Mouse (Mus musculus) kidney, adult 8-10 months (tissue): ENCODE results near the gene Wipi1.

Experiments used
- DNase-seq, 2 experiments: peaks; one replicate each; pipeline ENCODE4 v3.0.0; 2022

Wipi1 gene

DNA sequence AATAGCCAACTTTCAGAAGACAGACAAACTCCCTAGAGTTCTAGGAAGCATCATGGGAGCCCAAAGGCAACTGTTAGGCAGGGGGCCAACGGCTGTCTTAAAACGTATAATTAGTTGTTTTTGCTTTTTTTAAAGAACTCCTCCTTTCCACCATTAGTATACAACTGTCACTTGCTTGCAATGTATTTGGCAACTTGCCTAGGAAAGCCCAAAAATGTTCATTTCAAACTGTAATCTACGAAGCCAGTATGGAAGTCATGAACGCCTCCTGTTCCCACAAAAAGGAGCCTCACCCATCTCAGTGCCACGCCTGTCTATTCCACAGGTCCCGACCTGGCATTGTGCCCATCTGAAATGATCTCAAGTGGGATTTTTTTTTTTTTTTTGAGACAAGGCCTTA is 35.9 kb downstream of the Wipi1 start:
- no peak for DNase-seq

GRCm38 (mm10) chr11:109574604-109575003 is 37.2 kb downstream of the Wipi1 start:
- no peak for DNase-seq

GRCm38 (mm10) chr11:109572051-109572450 is 39.7 kb downstream of the Wipi1 start:
- DNase-seq = no peak

DNA sequence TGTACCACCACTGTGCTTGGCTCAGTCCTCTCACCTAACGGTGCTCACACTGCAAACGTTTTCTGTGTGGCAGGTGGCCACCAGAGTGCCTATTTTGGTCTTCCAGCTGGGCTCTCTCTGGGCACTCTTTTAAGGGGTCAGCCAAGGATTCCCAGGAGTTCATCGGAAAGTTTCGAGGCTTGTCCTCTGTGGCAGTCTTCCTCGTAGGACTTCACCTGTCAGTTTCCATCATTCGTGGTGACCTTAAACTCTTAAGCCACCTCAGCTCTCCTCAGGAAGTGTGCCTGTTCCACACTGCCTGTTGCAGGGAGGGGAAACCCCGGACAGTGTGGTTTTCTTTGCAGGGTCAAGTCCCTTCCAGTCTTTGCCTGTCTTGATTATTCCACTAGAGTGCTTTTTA is 42.0 kb downstream of the Wipi1 start:
- no peak for DNase-seq

DNA sequence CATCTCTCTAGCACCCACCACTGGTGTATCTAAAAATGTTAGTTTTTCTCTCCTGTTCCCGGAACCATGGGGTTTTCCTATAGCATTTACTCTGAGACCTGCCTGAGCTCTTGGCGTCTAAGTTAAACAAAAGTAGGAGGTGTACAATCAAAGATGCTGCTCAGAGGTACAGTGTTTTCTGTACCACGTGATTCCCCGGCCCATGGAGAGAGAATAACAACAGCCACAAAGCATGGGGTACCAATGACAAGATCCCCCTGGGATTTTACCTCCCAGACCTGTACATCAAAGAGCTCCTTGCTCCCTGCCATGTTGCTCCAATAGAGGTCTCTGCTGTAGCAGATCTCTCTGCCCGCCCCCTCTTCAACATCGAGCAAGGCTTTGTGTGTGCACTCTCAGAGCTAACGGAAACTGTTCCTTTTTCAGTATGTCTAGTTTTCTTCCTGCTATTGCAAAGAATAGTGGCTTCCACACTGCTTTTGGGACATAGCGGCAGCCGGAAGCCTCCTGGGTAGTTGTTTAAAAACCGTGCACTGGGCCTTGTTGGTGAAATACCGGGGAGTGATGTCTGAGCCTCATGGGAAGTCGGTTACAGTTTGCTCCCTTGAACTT is 42.7 kb downstream of the Wipi1 start:
- no peak for DNase-seq

DNA sequence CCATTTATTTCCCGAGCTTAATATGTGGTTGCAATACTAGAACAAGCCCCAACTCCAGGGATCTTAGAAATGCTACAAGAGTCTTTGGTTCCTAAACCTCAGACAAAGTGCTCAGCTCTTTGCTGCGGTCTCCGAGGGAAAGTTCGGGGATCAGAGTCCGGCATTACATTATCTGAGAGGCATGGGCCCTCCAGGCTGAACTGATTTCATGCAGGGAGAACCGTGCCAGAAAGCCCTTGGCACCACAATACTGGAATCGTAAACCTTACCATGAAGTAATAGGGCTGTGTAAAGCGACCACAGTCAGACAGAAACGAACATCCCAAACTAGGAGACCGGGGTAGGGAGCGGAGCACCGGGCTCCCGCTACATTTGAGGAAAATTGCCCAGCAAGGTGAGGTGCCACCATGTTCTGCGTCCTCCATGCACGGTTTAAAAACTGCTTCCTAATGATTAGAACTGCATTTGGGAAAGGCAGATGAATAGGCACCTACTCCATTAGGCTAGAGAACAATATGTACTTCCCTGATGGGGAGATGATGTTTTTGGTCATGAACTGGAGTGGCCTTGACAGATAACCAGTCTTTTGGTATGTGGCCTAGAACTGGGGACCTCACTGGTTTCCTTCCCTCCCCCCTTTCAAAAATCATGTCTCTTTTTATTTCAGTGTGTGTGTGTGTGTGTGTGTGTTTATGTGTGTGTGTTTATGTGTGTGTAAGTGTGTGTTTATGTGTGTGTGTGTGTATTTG is 47.1 kb downstream of the Wipi1 start:
- DNase-seq = no peak

- DNase-seq = no peak
These were observed 48.1 kb downstream of the Wipi1 start for GRCm38 (mm10) chr11:109563708-109564107.

GRCm38 (mm10) chr11:109561445-109561844 is 50.3 kb downstream of the Wipi1 start:
- DNase-seq = no peak

DNA sequence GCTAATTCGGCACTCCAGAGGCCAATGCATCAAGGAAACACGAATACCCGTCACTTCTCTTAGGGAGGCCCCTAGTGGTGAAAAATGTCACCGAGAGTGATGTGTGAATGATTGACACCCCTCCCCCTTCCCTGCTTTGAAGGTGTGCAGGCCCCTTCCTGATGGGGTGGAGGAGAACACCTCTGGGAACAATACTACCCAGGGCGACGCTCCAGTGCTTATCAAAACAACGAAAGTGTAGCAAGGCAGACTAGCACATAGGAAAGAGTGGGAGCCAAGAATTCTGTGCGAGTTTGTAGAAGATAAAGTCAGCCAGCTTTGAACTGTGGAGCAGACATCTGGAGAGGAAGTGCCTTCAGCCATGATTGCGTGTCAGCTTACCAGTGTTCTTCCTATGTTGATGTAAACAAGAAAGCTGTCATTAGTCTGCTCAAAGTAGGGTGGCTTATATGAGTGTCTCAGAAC is 50.9 kb downstream of the Wipi1 start:
- DNase-seq = peak in 1 of 2 experiments; percentile 62

- peak in 1 of 2 experiments; percentile 22 for DNase-seq
These were observed 52.5 kb downstream of the Wipi1 start for GRCm38 (mm10) chr11:109559241-109559640.

- no peak for DNase-seq
These were observed 54.3 kb downstream of the Wipi1 start for GRCm38 (mm10) chr11:109557419-109557818.

DNA sequence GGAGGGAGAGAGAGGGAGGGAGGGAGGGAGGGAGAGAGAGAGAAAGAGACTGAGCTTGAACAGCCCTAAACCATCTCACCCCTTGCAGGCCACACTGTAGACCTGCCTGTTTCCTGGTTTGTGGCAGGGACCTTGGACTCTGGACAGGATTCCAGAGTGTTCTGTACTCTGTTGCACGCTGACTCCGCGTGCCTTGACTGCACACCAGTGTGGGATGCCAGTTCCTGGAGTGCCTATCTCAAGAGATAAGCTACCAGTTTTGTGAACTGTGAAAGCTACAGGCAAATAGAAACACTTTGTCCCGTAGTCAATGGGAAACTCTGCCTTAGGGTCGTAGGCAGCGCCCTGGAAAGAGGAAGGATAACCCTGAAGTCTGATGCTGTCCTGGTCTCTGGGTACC is 55.6 kb downstream of the Wipi1 start:
- peak; percentile 65 to 79 for DNase-seq

- no peak for DNase-seq
These were observed 57.3 kb downstream of the Wipi1 start for GRCm38 (mm10) chr11:109554443-109554842.

DNA sequence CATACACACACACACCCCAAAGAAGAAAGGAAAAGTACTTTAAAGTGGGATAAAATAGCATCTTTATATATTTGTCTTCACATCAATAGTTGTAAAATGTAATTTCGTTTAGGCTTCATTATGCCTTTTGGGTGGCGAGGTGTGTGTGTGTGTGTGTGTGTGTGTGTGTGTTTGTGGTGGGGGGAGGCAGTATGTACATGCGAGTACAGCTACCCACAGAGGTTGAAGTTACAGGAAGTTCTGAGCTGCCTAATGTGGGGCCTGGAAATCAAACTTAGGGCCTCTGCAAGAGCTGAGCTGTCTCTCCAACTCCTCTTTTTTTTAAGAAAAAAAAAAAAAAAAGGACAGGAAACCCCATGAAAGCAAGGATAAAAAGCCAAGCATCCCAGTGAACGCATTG is 57.8 kb downstream of the Wipi1 start:
- DNase-seq = no peak

GRCm38 (mm10) chr11:109549599-109550290 is 62.0 kb downstream of the Wipi1 start:
- DNase-seq = no peak

- DNase-seq = no peak
These were observed 64.1 kb downstream of the Wipi1 start for GRCm38 (mm10) chr11:109547652-109548051.

DNA sequence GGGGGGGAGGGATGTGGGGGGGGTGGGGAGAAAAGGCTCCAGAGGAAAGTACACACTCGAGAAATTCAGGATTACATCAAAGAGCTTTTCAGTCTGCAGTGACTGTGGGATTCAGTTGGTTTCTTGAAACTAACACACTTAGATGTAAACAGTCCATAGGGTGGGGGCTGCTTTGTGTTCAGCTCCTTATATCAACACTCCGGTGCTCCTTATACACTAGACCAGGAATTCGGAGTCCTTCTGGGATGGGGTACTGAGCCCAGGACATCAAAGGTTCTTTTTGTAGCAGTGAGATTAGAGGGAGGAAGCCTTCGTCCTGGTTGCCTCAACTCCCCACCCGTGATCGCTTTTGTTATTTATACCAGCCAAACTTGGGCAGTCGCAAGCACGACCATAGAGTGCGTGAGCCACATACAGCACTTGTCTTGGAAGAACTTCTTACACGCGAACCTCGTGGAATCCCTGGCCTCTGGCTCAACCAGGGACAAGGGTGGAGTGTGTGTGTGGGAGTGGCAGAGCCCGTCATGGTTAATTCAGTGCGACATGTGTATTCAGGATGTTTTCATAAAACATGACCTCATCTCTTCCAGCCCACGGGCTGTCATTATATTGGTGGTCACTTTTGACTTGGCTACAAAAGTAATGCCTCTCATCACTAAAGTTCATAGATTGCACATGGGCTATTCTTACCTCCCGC is 65.3 kb downstream of the Wipi1 start:
- no peak for DNase-seq

- DNase-seq = peak; percentile 85 to 93
These were observed 66.0 kb downstream of the Wipi1 start for GRCm38 (mm10) chr11:109545700-109546143.

- no peak for DNase-seq
These were observed 66.5 kb downstream of the Wipi1 start for GRCm38 (mm10) chr11:109545265-109545664.

GRCm38 (mm10) chr11:109544432-109544831 is 67.3 kb downstream of the Wipi1 start:
- DNase-seq = no peak

- DNase-seq = peak; percentile 43 to 57
These were observed 68.3 kb downstream of the Wipi1 start for GRCm38 (mm10) chr11:109543466-109543865.

DNA sequence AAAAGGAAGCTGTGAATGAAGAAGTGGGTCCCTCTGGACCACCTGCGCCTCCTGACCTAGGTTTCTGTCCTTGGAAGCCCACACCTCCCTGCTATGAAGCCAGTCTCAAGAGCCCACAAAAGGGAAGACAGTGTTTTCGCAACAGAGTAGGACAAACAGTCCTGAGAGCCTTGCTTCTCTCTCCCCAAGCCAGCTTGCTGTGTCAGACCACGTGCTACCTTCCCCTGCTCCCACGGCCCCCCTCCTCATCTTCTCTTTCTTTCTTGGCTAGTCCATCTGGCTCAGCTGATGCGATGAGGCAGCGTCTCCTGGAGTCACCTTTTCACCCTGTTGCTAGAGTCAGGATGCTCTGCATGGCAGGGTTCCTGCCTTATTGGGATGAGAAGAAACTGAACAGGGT is 72.5 kb downstream of the Wipi1 start:
- DNase-seq = no peak

DNA sequence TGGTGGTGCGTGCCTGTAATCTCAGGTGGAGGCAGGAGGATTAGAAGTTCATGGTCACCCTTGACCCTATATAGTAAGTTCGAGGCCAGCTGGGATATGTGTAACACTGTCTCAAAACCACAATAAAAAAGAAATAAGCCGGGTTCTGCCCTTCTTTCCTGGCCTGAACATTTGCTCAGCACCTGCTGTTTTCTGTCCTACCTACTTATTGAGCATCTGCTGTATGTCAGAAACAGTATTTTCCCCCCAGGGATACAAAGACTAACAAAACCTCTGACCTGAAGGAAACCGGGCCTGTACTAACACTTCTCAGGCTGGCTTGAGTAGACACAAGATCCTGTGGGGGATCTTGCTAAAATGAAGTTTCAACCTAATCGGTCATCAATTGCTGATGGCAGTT is 74.8 kb downstream of the Wipi1 start:
- DNase-seq = no peak
